Mouse (Mus musculus) cerebellum, adult 2 months (tissue): ENCODE measurements around the gene Asic5.

ENCODE experiments used
- CTCF ChIP-seq: fragments of 200-500 bp; IDR thresholded peaks from 2 replicates; pipeline ENCODE4 v1.5.1; 2011; ENCODE audit warnings: low read depth, mild to moderate bottlenecking, control low read depth, low read length, moderate library complexity, borderline replicate concordance; ENCODE audit not compliant: insufficient read depth
- POLR2A ChIP-seq: fragments of 200-500 bp; IDR thresholded peaks from 2 replicates; pipeline ENCODE4 v1.6.1; 2011; ENCODE audit warnings: low read length, control low read depth, borderline replicate concordance; ENCODE audit not compliant: insufficient read depth

GRCm38 (mm10) chr3:82061402-82062180 lies 79.5 kb downstream of the Asic5 start:
- TF ChIP-seq CTCF (no peak), POLR2A (no peak)
